Mouse (Mus musculus) heart, embryonic 16.5 days (tissue): ENCODE results near the gene Nacc1. TPM values are rescaled to one million over a fixed set of nuclear protein-coding genes. Genes with fewer than 3 reads are reported as not detected.
A peak's percentile ranks its signal among the peaks of the same experiment; 100 is the strongest.

Experiments
- ATAC-seq: fragments of 200-750 bp; cut with Nextera tagmentation; replicated peaks from 2 replicates; pipeline ENCODE4 v1.8.0; 2017; ENCODE audit warnings: moderate number of reproducible peaks; ENCODE audit not compliant: insufficient read depth, low FRiP score; ENCODE audit errors: extremely low read depth
- H3K27ac ChIP-seq: fragments of 300-500 bp; sonication (generic); 2 replicates; pipeline ENCODE4 v1.5.1; 2014; ENCODE audit warnings: mild to moderate bottlenecking, low read length, control low read depth, moderate library complexity
- H3K27me3 ChIP-seq: fragments of 300-500 bp; sonication (generic); 2 replicates; pipeline ENCODE4 v1.6.1; 2014; ENCODE audit warnings: low read length, mixed read lengths; ENCODE audit not compliant: control insufficient read depth, insufficient read depth
- H3K36me3 ChIP-seq: fragments of 300-500 bp; sonication (generic); 2 replicates; pipeline ENCODE4 v1.6.1; 2014; ENCODE audit not compliant: control insufficient read depth, insufficient read depth
- H3K4me1 ChIP-seq: fragments of 300-500 bp; sonication (generic); 2 replicates; pipeline ENCODE4 v1.6.1; 2014; ENCODE audit warnings: low read length, mixed read lengths; ENCODE audit not compliant: control insufficient read depth, insufficient read depth
- H3K4me2 ChIP-seq: fragments of 300-500 bp; sonication (generic); 2 replicates; pipeline ENCODE4 v1.6.1; 2014; ENCODE audit warnings: low read depth, mild to moderate bottlenecking, control low read depth, low read length
- H3K4me3 ChIP-seq: fragments of 300-500 bp; sonication (generic); 2 replicates; pipeline ENCODE4 v1.5.1; 2014; ENCODE audit warnings: mild to moderate bottlenecking, control low read depth, low read length
- H3K9ac ChIP-seq: fragments of 300-500 bp; sonication (generic); 2 replicates; pipeline ENCODE4 v1.6.1; 2014; ENCODE audit warnings: low read length, control low read depth
- H3K9me3 ChIP-seq: fragments of 300-500 bp; sonication (generic); replicated peaks from 2 replicates; pipeline ENCODE4 v1.6.1; 2016; ENCODE audit warnings: low read length; ENCODE audit not compliant: control insufficient read depth
- WGBS: fragments of 180-500 bp; shearing (Covaris S2); extraction: QIAGEN DNeasy Blood & Tissue Kit; methylation state at CpG from one replicate; pipeline ENCODE4 v1.1.7; 2014; 5-methylcytosine and 5-hydroxymethylcytosine counted together
- polyA plus RNA-seq: library from polyadenylated mRNA; unstranded; fragments of >200 nt; fragmentation: Nextera tagmentation; extraction: Ambion mirVana; gene quantifications from 2 replicates; pipeline ENCODE4 v1.2.1, GENCODE M21; 2015

The Nacc1 gene
- polyA plus RNA-seq, 1 experiment from 2014 or later: 11.7 TPM

DNA sequence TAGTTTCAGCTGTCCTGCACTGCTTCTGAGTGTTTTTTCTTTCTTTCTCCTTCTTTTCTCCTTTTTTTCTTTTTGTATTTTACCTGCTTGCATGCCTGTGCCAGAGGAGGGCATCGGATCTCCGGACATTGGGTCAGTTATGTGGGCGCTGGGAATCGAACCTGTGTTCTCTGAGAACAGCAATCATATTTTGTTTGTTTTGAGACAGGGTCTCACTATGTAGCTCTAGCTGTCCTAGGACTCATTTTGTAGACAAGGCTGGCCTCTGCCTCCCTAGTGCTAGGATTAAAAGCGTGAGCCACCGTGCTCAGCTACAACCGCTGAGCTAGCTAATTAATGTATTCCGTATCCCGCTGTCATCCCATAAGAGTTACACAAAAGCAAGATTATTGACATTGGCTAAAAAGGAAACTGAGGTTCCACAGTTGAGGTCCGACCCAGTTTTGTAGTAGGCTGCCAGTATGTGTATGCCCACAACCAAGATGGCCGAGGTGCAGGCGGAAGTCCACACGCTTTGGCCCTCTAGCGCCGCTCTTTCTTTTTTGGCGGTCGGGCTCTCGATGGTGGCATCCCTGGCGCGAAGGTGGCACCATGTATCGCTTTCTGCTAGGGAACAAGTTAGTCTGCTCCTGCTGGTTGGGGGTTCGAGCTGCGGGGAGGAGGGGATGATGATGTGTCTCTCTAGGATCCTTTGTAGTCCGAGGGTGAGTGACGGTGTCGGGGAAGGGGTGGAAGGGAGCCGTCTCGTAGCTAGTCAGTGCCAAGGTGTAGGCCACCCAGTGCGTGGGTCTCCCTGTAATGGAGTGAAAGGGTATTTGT lies 22.9 kb downstream of the Nacc1 start:
- peak overlapping the region; percentile 86 for H3K4me2 ChIP-seq
- no peaks in the 10 kb centered on the region for H3K27me3 ChIP-seq
- no peaks in the 10 kb centered on the region for H3K9me3 ChIP-seq
- WGBS: 0% methylated on average over 29 of the region's 29 CpGs
- H3K27ac ChIP-seq: peak overlapping the region; percentile 97
- peak overlapping the region; percentile 76 for H3K4me3 ChIP-seq
- H3K9ac ChIP-seq: peak overlapping the region; percentile 84
- H3K36me3 ChIP-seq: peaks cover 5% of the 10 kb centered on the region; the same call in 1 of the 2 replicates
- peaks cover 24% of the 10 kb centered on the region for H3K4me1 ChIP-seq
- 0 out of 2 replicates have a peak, but pooled peaks have one; percentile 5 for ATAC-seq

- Histone ChIP-seq H3K27me3 (no peaks in the 10 kb centered on the region), H3K4me3 (peak overlapping the region; percentile 76), H3K27ac (peak overlapping the region; percentile 97), H3K9me3 (no peaks in the 10 kb centered on the region), H3K4me2 (peak overlapping the region; percentile 86), H3K9ac (peak overlapping the region; percentile 80), H3K36me3 (peaks cover 5% of the 10 kb centered on the region; the same call in 1 of the 2 replicates), H3K4me1 (peaks cover 28% of the 10 kb centered on the region)
- WGBS: 2% methylated on average over 43 of the region's 43 CpGs
- peak; percentile 82 for ATAC-seq
Observed at GRCm38 (mm10) chr8:84663483-84664327, 24.0 kb downstream of the Nacc1 start.

DNA sequence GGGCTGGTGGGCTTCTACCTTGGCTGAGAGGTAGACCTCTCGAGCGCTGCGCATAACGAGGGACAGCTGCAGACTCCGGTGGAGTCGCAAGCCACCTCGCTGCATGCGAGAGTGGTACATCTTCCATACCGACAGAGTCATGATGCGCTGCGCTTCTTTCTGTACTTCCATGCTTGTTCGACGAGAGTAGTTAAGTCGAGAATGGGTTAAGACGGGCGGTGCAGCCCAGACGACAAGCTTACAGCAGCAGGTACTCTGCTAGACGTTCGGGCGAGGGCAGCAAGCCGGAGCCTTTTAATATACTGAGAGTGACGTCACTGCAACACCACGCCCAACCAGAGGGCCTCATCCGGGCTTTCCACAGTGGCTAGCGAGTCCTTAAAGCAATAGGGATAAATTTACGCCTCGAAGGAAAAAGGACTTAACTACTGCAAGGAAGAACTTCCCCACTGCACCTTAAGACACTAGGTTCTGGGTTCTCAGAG lies 25.0 kb downstream of the Nacc1 start, which contains the start of gene Ier2:
Ier2 (minus strand) TSS at position 272 of the 485 bp plus-strand sequence.
- peak within 1 kb of the TSS; percentile 89 for H3K9ac ChIP-seq
- peak within 1 kb of the TSS; percentile 76 for H3K4me3 ChIP-seq
- no peaks in the 10 kb centered on the region for H3K27me3 ChIP-seq
- peak within 1 kb of the TSS; percentile 90 for H3K27ac ChIP-seq
- WGBS: 0% methylated on average over 27 of the region's 27 CpGs
- H3K4me2 ChIP-seq: peak within 1 kb of the TSS; percentile 86
- H3K4me1 ChIP-seq: peaks cover 30% of the 10 kb centered on the region
- H3K36me3 ChIP-seq: no peaks in the 10 kb centered on the region
- H3K9me3 ChIP-seq: no peaks in the 10 kb centered on the region
- ATAC-seq: peak; percentile 76

- Histone ChIP-seq H3K9ac (peak overlapping the region; percentile 89), H3K27me3 (no peaks in the 10 kb centered on the region), H3K4me2 (peak overlapping the region; percentile 86), H3K4me3 (peak overlapping the region; percentile 76), H3K4me1 (peaks cover 35% of the 10 kb centered on the region), H3K9me3 (no peaks in the 10 kb centered on the region), H3K36me3 (no peaks in the 10 kb centered on the region), H3K27ac (peak overlapping the region; percentile 90)
- ATAC-seq: 0 out of 2 replicates have a peak, but pooled peaks have one; percentile 3
- under 1% methylated on average over 61 of the region's 61 CpGs for WGBS
Observed at GRCm38 (mm10) chr8:84661961-84662571, 25.6 kb downstream of the Nacc1 start.

GRCm38 (mm10) chr8:84661458-84661871 lies 26.2 kb downstream of the Nacc1 start:
- ATAC-seq: peak; percentile 20; the same call in 1 of the 2 replicates
- Histone ChIP-seq H3K27ac (peak overlapping the region; percentile 90), H3K27me3 (no peaks in the 10 kb centered on the region), H3K9me3 (no peaks in the 10 kb centered on the region), H3K4me3 (peak overlapping the region; percentile 76), H3K4me1 (peaks cover 41% of the 10 kb centered on the region), H3K4me2 (peak overlapping the region; percentile 86), H3K36me3 (no peaks in the 10 kb centered on the region), H3K9ac (peak overlapping the region; percentile 89)
- WGBS: 0% methylated on average over 24 of the region's 24 CpGs

- H3K4me1 ChIP-seq: peaks cover 44% of the 10 kb centered on the region
- WGBS: 2% methylated on average over 20 of the region's 20 CpGs
- peak overlapping the region; percentile 86 for H3K4me2 ChIP-seq
- H3K9me3 ChIP-seq: no peaks in the 10 kb centered on the region
- no peaks in the 10 kb centered on the region for H3K27me3 ChIP-seq
- no peak for ATAC-seq
- H3K9ac ChIP-seq: peak overlapping the region; percentile 89
- H3K27ac ChIP-seq: peak overlapping the region; percentile 90
- H3K36me3 ChIP-seq: no peaks in the 10 kb centered on the region
- peak overlapping the region; percentile 76 for H3K4me3 ChIP-seq
Observed at GRCm38 (mm10) chr8:84660819-84661457, 26.7 kb downstream of the Nacc1 start.

DNA sequence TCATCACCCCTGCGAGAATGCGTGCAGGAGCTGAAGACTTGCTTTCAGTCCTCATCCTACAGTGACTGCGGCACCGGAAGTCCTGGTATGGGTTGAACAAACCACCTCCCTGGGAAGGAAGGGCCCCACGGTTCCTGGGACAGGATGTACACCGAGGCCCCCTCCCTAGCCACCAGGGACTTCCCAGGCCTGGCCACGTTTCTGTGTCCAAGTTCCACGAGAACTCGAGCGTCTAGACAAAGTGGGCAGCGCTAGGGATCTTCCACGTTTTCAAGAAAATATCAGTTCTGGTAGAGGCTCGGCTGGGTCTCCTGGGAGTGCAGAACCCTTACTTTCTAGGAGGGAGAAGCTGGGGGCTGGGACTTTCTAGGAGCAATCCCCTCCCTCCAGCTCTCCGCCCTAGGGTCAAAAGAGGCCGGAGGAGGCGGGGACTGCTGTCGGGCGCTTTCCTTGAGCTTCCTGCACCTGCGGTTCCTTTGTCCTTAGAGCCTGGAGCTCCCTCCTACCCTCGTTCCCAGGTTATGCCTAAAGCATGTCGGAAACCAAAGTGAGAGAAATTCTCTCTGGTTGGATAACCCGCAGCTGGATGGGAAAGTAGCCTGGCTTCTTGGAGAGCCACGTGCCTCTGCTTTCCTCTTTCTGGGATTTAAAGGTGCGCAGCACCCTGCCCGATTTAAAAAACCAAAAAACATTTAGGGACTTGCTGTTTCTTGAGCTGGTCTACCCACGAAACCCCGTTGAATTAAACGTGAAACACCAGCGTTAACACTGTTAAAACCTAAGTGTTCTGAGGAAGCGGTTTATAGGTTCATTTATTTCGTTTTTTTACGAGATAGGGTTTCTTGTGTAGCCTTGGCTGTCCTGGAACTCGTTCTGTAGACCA lies 27.5 kb downstream of the Nacc1 start:
- no peak for ATAC-seq
- H3K4me2 ChIP-seq: peak overlapping the region; percentile 86
- no peaks in the 10 kb centered on the region for H3K9me3 ChIP-seq
- no peaks in the 10 kb centered on the region for H3K36me3 ChIP-seq
- H3K27ac ChIP-seq: peak overlapping the region; percentile 90
- H3K4me1 ChIP-seq: peaks cover 43% of the 10 kb centered on the region
- H3K9ac ChIP-seq: peak overlapping the region; percentile 89
- no peaks in the 10 kb centered on the region for H3K27me3 ChIP-seq
- 3% methylated on average over 33 of the region's 33 CpGs for WGBS
- peak overlapping the region; percentile 76 for H3K4me3 ChIP-seq
